Mouse (Mus musculus) spleen, adult 12 weeks (tissue): ENCODE results near the gene Celsr1.

Source experiments
- DNase-seq: peaks from one replicate; pipeline ENCODE4 v3.0.0; 2022; ENCODE audit warnings: low spot score

The Celsr1 gene

GRCm38 (mm10) chr15:85993931-85994583 is 39.5 kb downstream of the Celsr1 start:
- no peak for DNase-seq

- DNase-seq, result no peak
These were observed 40.2 kb downstream of the Celsr1 start for GRCm38 (mm10) chr15:85993386-85993785.

- no peak for DNase-seq
These were observed 41.5 kb downstream of the Celsr1 start for GRCm38 (mm10) chr15:85992125-85992495.

- DNase-seq, result no peak
These were observed 42.0 kb downstream of the Celsr1 start for GRCm38 (mm10) chr15:85991453-85992124.

GRCm38 (mm10) chr15:85990696-85991443 is 42.7 kb downstream of the Celsr1 start:
- no peak for DNase-seq

GRCm38 (mm10) chr15:85987896-85988295 is 45.7 kb downstream of the Celsr1 start:
- no peak for DNase-seq

- DNase-seq, result no peak
These were observed 47.4 kb downstream of the Celsr1 start for GRCm38 (mm10) chr15:85986170-85986569.

- DNase-seq, result no peak
These were observed 48.0 kb downstream of the Celsr1 start for GRCm38 (mm10) chr15:85985601-85986000.

GRCm38 (mm10) chr15:85983131-85983530 is 50.4 kb downstream of the Celsr1 start:
- DNase-seq, result no peak

- no peak for DNase-seq
These were observed 51.2 kb downstream of the Celsr1 start for GRCm38 (mm10) chr15:85982416-85982775.

- DNase-seq, result peak; percentile 48
These were observed 51.7 kb downstream of the Celsr1 start for GRCm38 (mm10) chr15:85981768-85982415.

GRCm38 (mm10) chr15:85977086-85977485 is 56.5 kb downstream of the Celsr1 start:
- DNase-seq, result no peak

- DNase-seq, result no peak
These were observed 57.8 kb downstream of the Celsr1 start for GRCm38 (mm10) chr15:85975746-85976145.

GRCm38 (mm10) chr15:85971596-85971995 is 62.0 kb downstream of the Celsr1 start:
- no peak for DNase-seq

- no peak for DNase-seq
These were observed 63.1 kb downstream of the Celsr1 start for GRCm38 (mm10) chr15:85970441-85970840.

GRCm38 (mm10) chr15:85969707-85970153 is 63.8 kb downstream of the Celsr1 start:
- DNase-seq, result no peak

- no peak for DNase-seq
These were observed 64.3 kb downstream of the Celsr1 start for GRCm38 (mm10) chr15:85969291-85969690.

- DNase-seq, result no peak
These were observed 67.5 kb downstream of the Celsr1 start for GRCm38 (mm10) chr15:85966032-85966431.

- DNase-seq, result no peak
These were observed 70.2 kb downstream of the Celsr1 start for GRCm38 (mm10) chr15:85963279-85963840.

GRCm38 (mm10) chr15:85962691-85963090 is 70.9 kb downstream of the Celsr1 start:
- DNase-seq, result no peak

- no peak for DNase-seq
These were observed 71.9 kb downstream of the Celsr1 start for GRCm38 (mm10) chr15:85961651-85962050.

- no peak for DNase-seq
These were observed 72.4 kb downstream of the Celsr1 start for GRCm38 (mm10) chr15:85961131-85961530.
